Mouse (Mus musculus) forebrain, embryonic 12.5 days (tissue): ENCODE results near the gene Hoxd11. TPM values are rescaled to one million over a fixed set of nuclear protein-coding genes. Genes with fewer than 3 reads are reported as not detected.

Experiments
- ATAC-seq: fragments of 200-750 bp; cut with Nextera tagmentation; 2 replicates; pipeline ENCODE4 v1.8.0; 2017; ENCODE audit warnings: moderate TSS enrichment; ENCODE audit not compliant: low FRiP score
- H3K27ac ChIP-seq: fragments of 300-500 bp; sonication (generic); 2 replicates; pipeline ENCODE4 v1.5.1; 2016; ENCODE audit warnings: mild to moderate bottlenecking
- H3K27me3 ChIP-seq: fragments of 300-500 bp; sonication (generic); 2 replicates; pipeline ENCODE4 v1.6.1; 2016; ENCODE audit warnings: mild to moderate bottlenecking
- H3K36me3 ChIP-seq: fragments of 300-500 bp; sonication (generic); replicated peaks from 2 replicates; pipeline ENCODE4 v1.6.1; 2016; ENCODE audit warnings: mild to moderate bottlenecking
- H3K4me1 ChIP-seq: fragments of 300-500 bp; sonication (generic); 2 replicates; pipeline ENCODE4 v1.6.1; 2016
- H3K4me2 ChIP-seq: fragments of 300-500 bp; sonication (generic); 2 replicates; pipeline ENCODE4 v1.6.1; 2016; ENCODE audit warnings: mild to moderate bottlenecking, moderate library complexity
- H3K4me3 ChIP-seq: fragments of 300-500 bp; sonication (generic); replicated peaks from 2 replicates; pipeline ENCODE4 v1.5.1; 2016; ENCODE audit warnings: mild to moderate bottlenecking
- H3K9ac ChIP-seq: fragments of 300-500 bp; sonication (generic); 2 replicates; pipeline ENCODE4 v1.6.1; 2016; ENCODE audit warnings: mild to moderate bottlenecking
- H3K9me3 ChIP-seq: fragments of 300-500 bp; sonication (generic); 2 replicates; pipeline ENCODE4 v1.6.1; 2016
- WGBS: fragments of 180-500 bp; shearing (Covaris S2); methylation state at CpG from one replicate; pipeline ENCODE4 v1.1.7; 2016; 5-methylcytosine and 5-hydroxymethylcytosine counted together
- polyA plus RNA-seq: library from polyadenylated mRNA; unstranded; fragments of >200 nt; fragmentation: Nextera tagmentation; extraction: Ambion mirVana; gene quantifications from 2 replicates; pipeline ENCODE4 v1.2.1, GENCODE M21; 2016

The Hoxd11 gene
- polyA plus RNA-seq, 1 experiment from 2014 or later: not detected

DNA sequence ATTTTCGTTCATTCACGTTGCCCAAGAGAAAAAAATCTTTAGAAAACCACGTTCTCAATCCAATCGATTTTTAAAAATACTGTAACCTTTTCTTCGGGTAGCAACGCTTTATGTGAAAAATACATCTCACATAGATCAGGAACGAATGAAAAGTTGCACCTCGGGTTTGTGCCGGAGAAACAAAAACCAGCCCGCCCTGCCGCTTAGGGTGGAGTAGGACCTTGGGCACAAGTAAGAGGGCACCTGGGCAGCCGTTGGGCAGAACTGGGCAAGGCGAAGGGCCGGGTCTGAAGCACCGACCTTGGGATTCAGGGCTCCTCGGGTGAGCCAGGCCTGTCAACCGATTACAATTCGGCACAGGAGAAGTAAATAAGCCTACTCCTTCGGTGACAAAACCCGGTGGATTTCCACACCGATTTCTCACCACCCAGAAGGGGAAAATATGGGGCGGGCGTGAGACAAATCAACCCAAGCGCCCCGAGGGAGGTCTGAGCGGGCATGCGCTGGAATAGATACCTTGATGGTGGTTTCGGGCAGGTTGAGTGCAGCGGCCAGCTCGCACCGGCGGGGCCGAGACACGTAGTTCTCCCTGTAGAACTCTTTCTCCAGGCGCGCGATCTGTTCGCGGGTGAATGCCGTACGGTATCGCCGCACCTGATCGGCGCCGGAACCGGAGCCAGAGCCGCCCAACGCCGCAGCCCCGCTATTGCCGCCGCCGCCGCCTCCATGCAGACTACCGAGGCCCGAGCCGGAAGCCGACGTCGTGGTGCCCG, 21.9 kb upstream of the Hoxd11 start:
- Histone ChIP-seq H3K4me2 (no peak overlapping the region), H3K27me3 (peaks cover 89% of the 10 kb centered on the region), H3K4me1 (peaks cover 17% of the 10 kb centered on the region), H3K4me3 (peak overlapping the region; percentile 15; the same call in 1 of the 2 replicates), H3K27ac (no peak overlapping the region), H3K9ac (no peak overlapping the region), H3K36me3 (no peaks in the 10 kb centered on the region), H3K9me3 (0 out of 2 replicates have a peak, but pooled peaks cover 4% of the 10 kb centered on the region)
- ATAC-seq: no peak
- WGBS: 3% methylated on average over 60 of the region's 62 CpGs

DNA sequence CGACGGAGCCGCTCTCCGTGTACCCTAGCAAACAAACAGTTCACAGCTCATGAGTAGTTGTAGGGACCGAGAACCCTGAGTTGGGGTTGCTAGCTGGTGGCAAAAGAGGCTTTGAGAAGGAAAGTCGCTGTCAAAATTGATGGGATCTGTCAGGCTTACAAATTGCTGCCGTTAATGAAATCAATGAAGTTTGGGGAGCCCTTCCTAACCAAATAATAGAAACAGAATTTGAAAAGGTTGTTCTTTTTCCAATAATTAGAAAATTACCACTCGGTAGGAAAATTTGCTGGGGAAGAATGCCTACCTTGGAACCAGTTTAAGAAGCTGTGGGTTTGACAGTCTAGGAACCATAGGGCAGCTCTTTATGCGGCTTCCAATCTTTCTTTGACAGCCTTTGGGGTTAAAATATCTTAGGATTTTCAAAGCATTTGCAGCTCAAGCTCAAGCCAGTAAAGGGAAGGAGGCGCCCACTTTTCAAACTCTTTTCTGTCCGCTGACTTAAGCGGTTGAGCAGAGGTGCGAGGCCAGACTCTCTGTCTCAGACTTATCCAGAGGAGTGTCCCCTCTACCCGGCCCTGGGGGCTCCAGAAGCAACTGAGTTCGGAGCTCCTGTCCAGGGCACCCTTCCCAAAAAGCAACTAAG, 21.2 kb upstream of the Hoxd11 start:
- no peaks in the 10 kb centered on the region for H3K36me3 ChIP-seq
- ATAC-seq: no peak
- WGBS: under 1% methylated on average over 15 of the region's 15 CpGs
- peaks cover 17% of the 10 kb centered on the region for H3K4me1 ChIP-seq
- no peak overlapping the region for H3K9ac ChIP-seq
- no peak overlapping the region for H3K27ac ChIP-seq
- no peak overlapping the region for H3K4me2 ChIP-seq
- H3K9me3 ChIP-seq: 0 out of 2 replicates have a peak, but pooled peaks cover 4% of the 10 kb centered on the region
- H3K27me3 ChIP-seq: peaks cover 94% of the 10 kb centered on the region
- peak overlapping the region; percentile 15; the same call in 1 of the 2 replicates for H3K4me3 ChIP-seq

DNA sequence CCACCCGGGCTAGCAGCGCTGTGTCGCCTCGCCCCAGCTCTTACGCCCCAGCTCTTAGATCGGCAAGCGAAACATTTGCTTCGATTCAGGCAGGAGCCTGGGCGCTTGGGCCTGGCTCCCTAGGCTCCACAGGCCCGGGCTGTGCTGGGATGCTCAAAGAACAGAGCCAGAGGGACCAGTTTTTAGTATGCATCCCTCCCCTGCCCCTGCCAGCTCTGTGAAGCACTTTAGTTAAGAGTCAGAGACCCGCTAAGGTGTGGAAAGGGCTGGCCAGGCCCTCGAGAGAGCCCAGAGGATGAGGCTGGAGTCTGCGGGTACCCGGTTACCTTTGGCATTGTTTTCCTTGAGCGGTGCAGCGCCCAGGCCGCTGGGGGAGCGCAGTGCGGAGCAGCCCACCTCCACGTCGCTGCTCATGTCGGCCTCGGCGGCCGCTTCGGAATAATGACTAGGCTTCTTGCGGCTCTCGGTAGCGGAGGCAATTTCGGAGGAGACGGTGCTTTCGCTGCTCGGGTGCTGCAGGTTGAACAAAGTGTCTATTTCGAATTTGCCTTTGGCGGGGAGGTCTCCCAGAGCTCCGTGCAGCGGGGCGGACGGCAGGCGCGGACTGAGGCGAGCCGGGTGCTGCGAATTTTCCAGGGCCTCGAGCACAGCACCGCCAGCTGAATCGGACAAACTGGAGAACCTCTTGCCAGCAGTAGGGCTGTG, 20.5 kb upstream of the Hoxd11 start:
- Histone ChIP-seq H3K4me1 (peaks cover 17% of the 10 kb centered on the region), H3K4me3 (no peak overlapping the region), H3K9ac (no peak overlapping the region), H3K27me3 (peaks cover 98% of the 10 kb centered on the region), H3K36me3 (no peaks in the 10 kb centered on the region), H3K4me2 (no peak overlapping the region), H3K9me3 (0 out of 2 replicates have a peak, but pooled peaks cover 4% of the 10 kb centered on the region), H3K27ac (no peak overlapping the region)
- under 1% methylated on average over 47 of the region's 47 CpGs for WGBS
- no peak for ATAC-seq

DNA sequence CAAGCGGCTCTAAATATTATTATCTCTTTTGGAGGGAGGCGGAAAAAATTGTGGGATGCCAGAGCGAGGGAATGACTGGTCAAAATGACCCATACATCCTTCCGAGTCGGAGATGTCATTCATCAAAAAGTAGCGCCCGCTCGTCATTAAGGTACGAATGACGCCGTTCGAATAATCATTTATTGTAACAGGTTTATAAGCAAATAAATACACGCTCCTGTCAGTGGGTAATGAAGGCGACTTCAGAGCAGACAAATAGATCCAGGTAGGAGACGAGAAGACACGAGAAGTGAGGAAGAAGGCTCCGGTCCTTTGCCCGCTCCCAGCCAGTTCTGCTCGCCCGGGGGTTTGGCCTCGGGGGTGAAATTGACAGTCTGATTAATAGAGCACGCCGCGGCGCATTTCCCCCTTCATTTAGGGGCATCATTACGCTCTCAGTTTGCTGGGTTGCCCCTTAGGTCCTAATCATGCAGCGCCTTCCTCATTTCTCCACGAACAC, 19.8 kb upstream of the Hoxd11 start, which contains the start of gene Evx2:
TSS of gene Evx2 (minus strand) at position 51 of the 499 bp plus-strand sequence.
- WGBS: 2% methylated on average over 28 of the region's 28 CpGs
- no peak within 1 kb of the TSS for H3K27ac ChIP-seq
- no peak within 1 kb of the TSS for H3K4me2 ChIP-seq
- no peak within 1 kb of the TSS for H3K9ac ChIP-seq
- H3K4me1 ChIP-seq: peaks cover 17% of the 10 kb centered on the region
- H3K9me3 ChIP-seq: 0 out of 2 replicates have a peak, but pooled peaks cover 4% of the 10 kb centered on the region
- no peaks in the 10 kb centered on the region for H3K36me3 ChIP-seq
- no peak for ATAC-seq
- H3K4me3 ChIP-seq: no peak within 1 kb of the TSS
- peaks cover 98% of the 10 kb centered on the region for H3K27me3 ChIP-seq

DNA sequence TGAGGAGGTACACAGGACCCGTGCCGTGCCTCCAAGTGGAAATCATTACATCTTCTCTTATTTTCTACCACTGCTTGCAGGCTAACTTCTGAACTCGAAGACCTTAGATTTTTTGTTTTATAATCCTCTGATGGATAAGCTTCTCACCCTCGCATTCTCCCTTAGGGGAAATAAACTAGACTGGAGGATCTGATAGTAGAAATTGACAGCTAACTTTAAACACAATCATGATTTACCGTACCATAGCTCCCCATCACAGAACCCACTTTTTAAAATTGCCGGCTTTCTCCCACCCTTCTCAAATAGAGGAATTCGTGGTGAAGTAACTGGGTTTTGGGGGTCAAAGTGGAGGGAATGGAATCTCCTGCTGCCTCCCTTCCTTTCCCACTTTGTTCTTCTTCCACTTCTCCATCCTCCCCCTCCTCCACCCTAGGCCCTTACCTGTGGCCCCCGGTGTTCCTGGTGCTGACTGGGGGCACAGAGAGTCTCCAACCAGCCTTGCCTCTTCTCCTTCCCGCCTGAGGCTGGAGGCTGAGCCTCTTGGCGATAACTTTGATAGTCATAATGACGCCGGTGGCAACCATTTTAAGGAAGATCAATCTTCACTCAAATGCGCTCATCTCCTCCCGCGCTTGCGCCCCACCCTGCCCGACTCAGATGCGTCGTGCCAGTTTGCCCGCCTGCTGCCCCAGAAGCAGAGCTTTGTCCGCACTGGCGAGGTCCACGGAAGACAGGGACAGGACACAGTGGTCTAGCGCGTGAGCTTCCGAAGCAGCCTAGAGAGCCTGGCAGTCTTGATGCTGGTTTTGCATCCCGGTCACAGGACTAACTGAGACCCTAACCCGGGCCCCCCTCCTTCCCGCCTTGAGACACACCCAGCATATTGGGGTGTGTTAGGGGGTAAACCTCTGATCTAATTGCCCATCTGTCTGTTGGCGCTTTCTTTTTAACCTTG, 18.7 kb upstream of the Hoxd11 start:
- Histone ChIP-seq H3K27me3 (peaks cover 96% of the 10 kb centered on the region), H3K9ac (no peak overlapping the region), H3K4me2 (no peak overlapping the region), H3K4me1 (peaks cover 13% of the 10 kb centered on the region), H3K4me3 (no peak overlapping the region), H3K9me3 (no peaks in the 10 kb centered on the region), H3K27ac (no peak overlapping the region), H3K36me3 (no peaks in the 10 kb centered on the region)
- 3% methylated on average over 30 of the region's 30 CpGs for WGBS
- ATAC-seq: 0 out of 2 replicates have a peak, but pooled peaks have one; percentile 20

DNA sequence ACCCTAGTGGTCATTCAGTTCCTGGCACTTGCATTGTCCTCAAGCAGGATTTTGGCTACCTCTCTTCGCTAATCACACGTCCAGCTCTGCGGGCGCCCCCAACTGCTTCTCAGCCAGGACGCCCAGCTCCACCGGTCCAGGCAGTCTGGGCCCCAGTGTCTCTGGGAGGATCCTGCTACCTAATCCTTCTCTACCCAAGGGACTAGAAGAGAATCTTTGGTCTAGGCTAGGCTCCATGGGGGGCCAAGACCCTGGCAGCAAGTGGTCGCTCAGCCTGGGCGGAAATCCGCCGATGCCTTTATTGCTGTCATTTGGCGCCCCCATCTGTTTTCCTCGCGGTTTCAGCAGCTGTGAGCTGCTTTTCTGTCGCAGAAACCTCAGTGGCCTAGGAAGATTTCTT, 17.7 kb upstream of the Hoxd11 start:
- Histone ChIP-seq H3K4me2 (peak overlapping the region; percentile 24; the same call in 1 of the 2 replicates), H3K9ac (no peak overlapping the region), H3K27me3 (peaks cover 96% of the 10 kb centered on the region), H3K9me3 (no peaks in the 10 kb centered on the region), H3K4me3 (0 out of 2 replicates have a peak overlapping the region, but pooled peaks have one; percentile 11), H3K4me1 (peaks cover 8% of the 10 kb centered on the region; the same call in 1 of the 2 replicates), H3K36me3 (no peaks in the 10 kb centered on the region), H3K27ac (no peak overlapping the region)
- under 1% methylated on average over 14 of the region's 14 CpGs for WGBS
- ATAC-seq: peak; percentile 67

DNA sequence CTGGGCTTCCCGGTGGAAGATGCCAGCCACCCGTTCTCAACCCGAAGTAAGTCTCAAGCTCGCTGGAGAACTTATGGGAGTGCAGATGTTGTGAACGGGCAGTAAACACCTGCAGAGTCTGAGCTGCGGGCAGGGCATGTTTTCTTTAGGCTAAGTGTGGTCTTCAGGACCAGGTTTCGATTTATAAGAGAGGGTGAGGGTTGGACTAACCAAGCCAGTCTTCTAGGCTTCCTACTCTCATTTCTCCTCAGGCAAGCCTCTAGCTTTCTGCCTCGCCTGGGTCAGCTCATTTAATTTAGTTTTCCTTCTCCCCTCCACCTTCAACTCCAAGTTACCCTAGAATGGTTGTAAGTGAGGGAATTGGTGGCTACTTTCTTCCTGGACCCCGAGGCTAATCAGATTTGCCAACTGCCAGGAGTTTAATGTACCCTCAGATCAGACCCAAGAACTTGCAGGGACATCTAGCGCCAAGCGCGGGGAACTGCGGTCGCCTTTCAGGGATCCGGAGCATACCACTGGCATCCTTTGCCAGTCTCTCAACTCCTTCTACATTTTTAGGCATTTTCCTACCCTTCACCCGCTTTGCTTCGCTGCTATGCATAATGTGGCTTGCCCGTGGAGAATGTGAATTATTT, 15.9 kb upstream of the Hoxd11 start:
- H3K4me1 ChIP-seq: peaks cover 11% of the 10 kb centered on the region
- no peak overlapping the region for H3K4me2 ChIP-seq
- H3K36me3 ChIP-seq: no peaks in the 10 kb centered on the region
- no peak overlapping the region for H3K27ac ChIP-seq
- H3K9me3 ChIP-seq: no peaks in the 10 kb centered on the region
- H3K9ac ChIP-seq: no peak overlapping the region
- peaks cover 98% of the 10 kb centered on the region for H3K27me3 ChIP-seq
- H3K4me3 ChIP-seq: no peak overlapping the region
- no peak for ATAC-seq
- WGBS: 4% methylated on average over 18 of the region's 18 CpGs

DNA sequence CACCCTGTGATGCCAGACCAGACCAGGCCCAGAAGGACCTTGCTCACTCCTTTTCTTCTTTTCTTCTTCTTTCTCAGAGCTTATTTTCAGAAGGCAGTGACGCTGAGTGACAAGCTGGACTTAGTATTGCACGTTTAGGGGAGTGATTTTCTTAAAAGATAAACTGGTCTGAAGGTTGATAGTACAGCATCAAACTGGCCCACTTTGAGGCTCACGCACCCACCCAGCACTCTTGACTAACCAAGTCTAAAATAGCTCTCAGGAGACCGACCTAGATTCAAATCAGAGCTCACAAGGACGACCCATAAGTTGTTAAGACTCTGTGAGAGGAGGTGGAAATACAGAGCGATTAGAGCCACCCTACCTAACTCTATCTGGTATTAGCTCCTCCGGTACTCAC, 12.9 kb upstream of the Hoxd11 start:
- H3K4me1 ChIP-seq: peaks cover 14% of the 10 kb centered on the region
- no peaks in the 10 kb centered on the region for H3K9me3 ChIP-seq
- no peak overlapping the region for H3K4me2 ChIP-seq
- H3K27me3 ChIP-seq: peaks cover 95% of the 10 kb centered on the region
- no peak overlapping the region for H3K9ac ChIP-seq
- no peak overlapping the region for H3K4me3 ChIP-seq
- H3K27ac ChIP-seq: no peak overlapping the region
- WGBS: 1% methylated on average over 7 of the region's 7 CpGs
- no peak for ATAC-seq
- H3K36me3 ChIP-seq: no peaks in the 10 kb centered on the region

DNA sequence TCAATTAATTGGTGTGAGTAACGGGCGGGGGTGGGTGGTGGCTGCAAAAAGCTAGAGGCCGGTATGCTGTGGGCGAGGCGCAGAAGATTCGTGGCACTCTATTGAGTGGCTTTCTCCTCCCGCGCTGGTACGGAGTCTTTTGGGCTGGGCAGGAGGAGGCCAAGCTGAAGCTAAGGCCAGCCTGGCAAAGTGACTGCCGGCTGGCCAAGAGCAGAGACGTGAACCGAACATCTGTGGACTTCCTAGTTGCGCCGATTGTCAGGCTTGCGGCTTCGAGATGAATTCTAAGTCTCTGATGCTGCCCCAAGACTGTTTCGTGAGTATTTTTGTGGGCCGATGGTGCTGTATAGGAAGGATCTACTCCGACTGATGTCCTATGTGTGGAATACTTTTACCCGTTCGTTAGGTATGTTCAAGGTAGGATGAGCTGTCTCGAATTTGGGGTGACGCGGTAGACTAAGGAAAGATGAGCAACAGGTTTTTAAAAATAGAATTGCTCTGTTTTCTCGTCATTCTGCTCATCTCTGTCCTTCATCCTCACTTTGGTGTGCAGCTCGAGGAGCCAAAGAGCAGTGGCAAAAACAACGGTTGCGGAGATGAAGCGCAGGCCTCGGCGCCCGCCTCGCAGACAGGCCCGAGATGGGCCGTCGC, 12.0 kb upstream of the Hoxd11 start:
- Histone ChIP-seq H3K4me3 (peak overlapping the region; percentile 39; the same call in 1 of the 2 replicates), H3K27me3 (peaks cover 95% of the 10 kb centered on the region), H3K9me3 (no peaks in the 10 kb centered on the region), H3K4me2 (no peak overlapping the region), H3K36me3 (no peaks in the 10 kb centered on the region), H3K4me1 (peaks cover 11% of the 10 kb centered on the region), H3K9ac (no peak overlapping the region), H3K27ac (no peak overlapping the region)
- whole genome bisulfite sequencing: 1% methylated on average over 36 of the region's 36 CpGs
- no peak for ATAC-seq

DNA sequence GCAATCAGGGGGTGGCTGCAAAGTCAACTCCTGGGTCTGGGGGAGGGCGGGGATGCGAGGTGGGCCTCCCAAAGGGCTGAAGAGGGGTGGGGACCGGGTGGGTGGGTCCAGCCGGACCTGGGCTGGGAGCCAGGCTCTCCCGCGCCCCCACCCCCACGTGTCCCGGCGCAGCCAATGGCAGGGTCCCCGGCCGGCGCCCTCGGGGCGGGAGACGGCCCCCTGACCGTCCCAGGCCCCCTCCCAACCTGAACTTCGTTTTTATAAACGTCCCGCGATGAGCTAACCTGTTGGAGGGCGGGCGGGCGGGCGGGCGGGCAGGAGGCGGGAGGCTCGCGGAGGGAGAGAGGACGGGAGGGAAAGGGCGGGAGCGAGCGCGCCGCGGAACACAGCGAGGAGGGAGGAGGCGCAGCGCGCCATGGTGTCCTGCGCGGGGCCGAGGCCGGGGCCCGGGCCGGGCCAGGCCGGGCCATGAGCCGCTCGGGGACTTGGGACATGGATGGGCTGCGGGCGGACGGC, 11.5 kb upstream of the Hoxd11 start, which contains the start of gene Hoxd13:
TSS of gene Hoxd13 (plus strand) at position 469 of the 516 bp plus-strand sequence.
- Histone ChIP-seq H3K27ac (no peak within 1 kb of the TSS), H3K9ac (peak within 1 kb of the TSS; percentile 42; the same call in 1 of the 2 replicates), H3K9me3 (no peaks in the 10 kb centered on the region), H3K36me3 (no peaks in the 10 kb centered on the region), H3K27me3 (peaks cover 95% of the 10 kb centered on the region), H3K4me1 (peaks cover 16% of the 10 kb centered on the region), H3K4me2 (peak within 1 kb of the TSS; percentile 58), H3K4me3 (peak within 1 kb of the TSS; percentile 39)
- ATAC-seq: peak; percentile 57; the same call in 1 of the 2 replicates
- under 1% methylated on average over 19 of the region's 51 CpGs for WGBS
